Mouse (Mus musculus) right cerebral cortex, postnatal 25 days (tissue): Measurements from ENCODE around the gene Trmt5.

Experiments
- DNase-seq: peaks from one replicate; pipeline ENCODE4 v3.0.0; 2022

Gene Trmt5

DNA sequence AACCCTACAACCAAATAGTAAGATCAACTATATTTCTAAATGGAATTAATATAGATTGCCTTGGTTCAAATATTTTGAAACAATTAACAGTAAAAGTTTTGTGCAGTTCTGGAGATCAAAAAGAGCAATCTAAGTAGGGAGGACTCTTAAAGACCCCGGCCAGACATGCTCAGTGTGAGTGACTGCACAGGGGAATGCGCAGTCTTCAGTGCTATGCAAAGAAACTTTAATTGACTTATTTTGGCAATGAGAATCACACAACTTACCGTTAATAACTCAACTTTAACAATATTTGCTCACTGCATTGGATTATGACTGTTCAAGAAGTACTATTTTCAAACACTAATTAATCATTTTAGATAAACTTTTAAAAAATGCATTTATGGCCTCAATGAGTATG, 17.0 kb downstream of the Trmt5 start:
- DNase-seq, result no peak

- no peak for DNase-seq
These were observed 18.0 kb downstream of the Trmt5 start for GRCm38 (mm10) chr12:73268497-73268896.

DNA sequence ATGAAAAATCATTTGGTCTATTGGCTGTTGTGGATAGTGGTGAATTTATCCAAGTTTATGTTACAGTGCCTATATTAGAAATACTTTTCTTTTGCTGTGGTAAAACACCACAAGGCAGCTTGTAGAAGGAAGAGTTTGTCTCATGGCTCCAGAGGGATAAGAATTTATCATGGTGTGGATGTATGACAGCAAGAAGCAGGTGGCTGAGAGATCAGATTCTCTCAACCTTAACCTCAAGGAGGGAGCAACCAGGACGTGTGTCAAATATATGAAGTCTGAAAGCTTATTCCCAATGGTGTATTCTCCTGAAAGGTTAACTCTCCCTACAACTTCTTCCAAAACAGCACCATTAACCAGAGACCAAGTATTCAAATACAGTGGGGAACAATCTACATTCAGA, 19.9 kb downstream of the Trmt5 start:
- DNase-seq, result no peak

- no peak for DNase-seq
These were observed 21.0 kb downstream of the Trmt5 start for GRCm38 (mm10) chr12:73265381-73265978.

- DNase-seq, result no peak
These were observed 26.2 kb downstream of the Trmt5 start for GRCm38 (mm10) chr12:73260339-73260738.

DNA sequence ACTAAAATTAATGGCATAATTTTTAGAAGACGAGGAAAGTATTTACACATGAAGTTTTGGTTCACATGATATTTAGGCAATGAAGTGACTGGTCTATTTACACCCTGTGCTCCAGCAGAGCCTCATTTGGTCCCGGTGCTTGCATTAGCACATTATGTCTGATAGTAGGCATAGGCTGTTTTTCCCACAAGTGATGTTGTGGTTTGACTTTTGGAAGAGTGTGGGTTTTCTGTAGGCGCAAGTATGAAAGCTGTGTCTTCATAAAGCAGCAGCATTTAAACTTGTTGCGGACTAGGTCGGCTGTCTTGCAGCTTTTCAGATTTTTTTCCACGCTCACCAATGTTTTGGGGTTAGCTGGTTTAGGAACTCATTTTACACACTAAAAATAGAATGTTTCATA, 27.2 kb downstream of the Trmt5 start:
- DNase-seq, result no peak

GRCm38 (mm10) chr12:73255006-73255405, 31.5 kb downstream of the Trmt5 start:
- no peak for DNase-seq

DNA sequence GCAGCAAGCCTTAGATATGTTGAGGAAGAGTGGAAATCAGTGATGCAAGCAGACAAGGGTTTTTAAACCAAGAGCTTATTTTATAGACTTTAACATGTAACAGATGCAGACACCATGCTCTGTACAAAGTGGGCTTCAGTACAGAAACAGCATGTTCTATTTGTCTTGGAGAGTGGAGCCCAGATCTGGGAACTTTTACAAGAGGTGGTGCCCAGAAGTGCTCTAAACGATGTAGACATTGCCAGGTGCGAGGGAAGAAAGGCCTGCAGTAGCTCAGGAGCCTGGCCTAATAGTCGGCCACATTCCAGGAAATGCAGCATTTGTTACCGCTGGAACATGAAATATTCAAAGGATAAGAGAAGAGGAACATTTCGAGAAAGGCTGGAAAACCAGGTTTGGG, 40.8 kb downstream of the Trmt5 start:
- DNase-seq, result no peak

GRCm38 (mm10) chr12:73241960-73242359, 44.5 kb downstream of the Trmt5 start:
- DNase-seq, result peak; percentile 29

- no peak for DNase-seq
These were observed 53.9 kb downstream of the Trmt5 start for GRCm38 (mm10) chr12:73232586-73232985.

- no peak for DNase-seq
These were observed 55.0 kb downstream of the Trmt5 start for GRCm38 (mm10) chr12:73231552-73231951.

DNA sequence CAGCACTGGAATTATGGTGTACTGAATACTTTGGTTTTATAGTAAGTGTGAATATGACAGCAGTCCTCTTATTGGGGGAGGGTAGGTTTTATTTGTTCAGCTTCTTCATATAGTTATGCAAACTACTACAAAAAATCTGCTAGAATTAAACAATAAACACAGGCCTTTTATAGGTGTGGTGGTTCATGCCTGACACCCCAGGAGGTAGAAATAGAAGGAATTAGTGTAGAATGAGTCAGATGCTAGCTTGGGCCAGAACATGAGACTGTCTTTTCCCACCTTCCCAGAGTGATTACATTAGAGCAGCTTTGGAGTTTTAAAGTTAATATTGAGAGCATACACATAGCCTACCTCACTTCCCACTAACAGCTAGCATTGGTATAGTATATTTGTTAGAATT, 56.3 kb downstream of the Trmt5 start:
- DNase-seq, result no peak
